Mouse (Mus musculus): ENCODE results near the gene BC147527.
"Not testable (repeated sequence)": the region's sequence is repeated elsewhere in the genome, so short reads cannot be mapped to it uniquely, and the experiment has no call there.

GRCm38 (mm10) chr13:120251208-120251924, 48.8 kb upstream of the BC147527 start:
- TF ChIP-seq CTCF (IDR thresholded peaks at IDR 0.05; ENCODE audit: borderline replicate concordance, insufficient read depth, low read length); POLR2A (IDR thresholded peaks at IDR 0.05; ENCODE audit: low read depth, low read length): not testable (repeated sequence)

Measured in embryonic fibroblast, embryonic 13.5 days (primary cell).